Mouse (Mus musculus) CD4-positive, CD25-positive, alpha-beta regulatory T cell, adult 2 months (primary cell): Measurements from ENCODE around the gene Rpl9.
A peak's percentile ranks its signal among the peaks of the same experiment; 100 is the strongest.

Experiments used
- DNase-seq: peaks from one replicate; pipeline ENCODE4 v3.0.0-alpha.2; 2012; ENCODE audit warnings: low read depth, low spot score

The Rpl9 gene

GRCm38 (mm10) chr5:65374746-65375145 lies 16.5 kb downstream of the Rpl9 start:
- no peak for DNase-seq

GRCm38 (mm10) chr5:65371551-65371950 lies 19.7 kb downstream of the Rpl9 start:
- DNase-seq: no peak

GRCm38 (mm10) chr5:65367837-65368236 lies 23.4 kb downstream of the Rpl9 start:
- DNase-seq: no peak

GRCm38 (mm10) chr5:65357771-65358170 lies 33.5 kb downstream of the Rpl9 start:
- DNase-seq: no peak

- DNase-seq: no peak
Measured at GRCm38 (mm10) chr5:65356851-65357250, 34.4 kb downstream of the Rpl9 start.

- peak; percentile 31 for DNase-seq
Measured at GRCm38 (mm10) chr5:65354985-65355384, 36.3 kb downstream of the Rpl9 start.

- no peak for DNase-seq
Measured at GRCm38 (mm10) chr5:65354097-65354496, 37.1 kb downstream of the Rpl9 start.

GRCm38 (mm10) chr5:65350508-65350907 lies 40.7 kb downstream of the Rpl9 start:
- no peak for DNase-seq

- no peak for DNase-seq
Measured at GRCm38 (mm10) chr5:65348168-65348567, 43.1 kb downstream of the Rpl9 start, which contains the start of gene Klb. Gene Klb, plus strand, starts transcription at chr5:65348314.

- no peak for DNase-seq
Measured at GRCm38 (mm10) chr5:65340167-65340566, 51.1 kb downstream of the Rpl9 start.

- DNase-seq: peak; percentile 32
Measured at GRCm38 (mm10) chr5:65338394-65338793, 52.9 kb downstream of the Rpl9 start.
